Mouse (Mus musculus): ENCODE results near the gene Ajap1.

GRCm38 (mm10) chr4:153530536-153530935 is 47.9 kb upstream of the Ajap1 start:
- TF ChIP-seq ZNF384 (IDR thresholded peaks at IDR 0.05; ENCODE audit: low read depth, low read length) = no peak
- no peak for TF ChIP-seq MAFK (IDR thresholded peaks at IDR 0.05; ENCODE audit: insufficient read depth, low read depth, low read length)
- no peak for TF ChIP-seq CHD2 (IDR thresholded peaks at IDR 0.05; ENCODE audit: low read depth, low read length)
- TF ChIP-seq ZC3H11A (IDR thresholded peaks at IDR 0.05; ENCODE audit: borderline replicate concordance, low read depth, low read length) = no peak
